Mouse (Mus musculus): ENCODE data around the gene Fbxw28.
"Not testable (repeated sequence)": the region's sequence is repeated elsewhere in the genome, so short reads cannot be mapped to it uniquely, and the experiment has no call there.

Gene Fbxw28

DNA sequence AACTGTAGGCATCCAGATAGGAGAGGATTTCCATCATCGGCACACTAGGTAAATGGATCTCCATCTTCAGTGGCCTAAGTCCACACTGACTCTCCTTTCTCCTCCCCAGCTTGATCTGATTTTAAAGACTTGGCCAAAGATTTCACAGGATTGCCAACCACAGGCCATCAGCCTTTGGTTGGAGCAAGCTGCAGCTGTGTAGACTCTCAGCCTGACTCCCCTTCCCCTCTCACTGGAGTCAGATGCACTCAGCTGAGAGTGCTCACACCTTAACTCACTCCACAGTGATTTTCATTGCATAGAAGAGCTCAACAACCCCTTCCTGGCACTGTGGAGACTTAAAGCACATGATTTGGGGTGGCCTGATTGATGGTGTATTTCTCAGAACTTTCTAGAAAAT, at the start of gene Fbxw28:
Gene Fbxw28, minus strand, starts transcription at position 101 of the 400 bp plus-strand sequence.
- not testable (repeated sequence) for DNase-seq (ENCODE audit: low read depth)

DNA sequence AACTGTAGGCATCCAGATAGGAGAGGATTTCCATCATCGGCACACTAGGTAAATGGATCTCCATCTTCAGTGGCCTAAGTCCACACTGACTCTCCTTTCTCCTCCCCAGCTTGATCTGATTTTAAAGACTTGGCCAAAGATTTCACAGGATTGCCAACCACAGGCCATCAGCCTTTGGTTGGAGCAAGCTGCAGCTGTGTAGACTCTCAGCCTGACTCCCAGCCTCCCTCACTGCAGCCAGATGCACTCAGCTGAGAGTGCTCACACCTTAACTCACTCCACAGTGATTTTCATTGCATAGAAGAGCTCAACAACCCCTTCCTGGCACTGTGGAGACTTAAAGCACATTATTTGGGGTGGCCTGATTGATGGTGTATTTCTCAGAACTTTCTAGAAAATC, 51.9 kb downstream of the Fbxw28 start, which contains the start of gene Fbxw14:
Gene Fbxw14, minus strand, starts transcription at position 101 of the 400 bp plus-strand sequence.
- DNase-seq (ENCODE audit: low read depth): not testable (repeated sequence)

All from c-Kit-positive CD71-negative TER-119-negative erythroid progenitor cells, embryonic 14.5 days (primary cell).